Mouse (Mus musculus): ENCODE results near the gene Nfib.

Gene Nfib

GRCm38 (mm10) chr4:82593681-82594666, 111.6 kb downstream of the Nfib start:
- no peak for TF ChIP-seq GATA4 (IDR thresholded peaks at IDR 0.05; ENCODE audit: insufficient replicate concordance, low read length)

DNA sequence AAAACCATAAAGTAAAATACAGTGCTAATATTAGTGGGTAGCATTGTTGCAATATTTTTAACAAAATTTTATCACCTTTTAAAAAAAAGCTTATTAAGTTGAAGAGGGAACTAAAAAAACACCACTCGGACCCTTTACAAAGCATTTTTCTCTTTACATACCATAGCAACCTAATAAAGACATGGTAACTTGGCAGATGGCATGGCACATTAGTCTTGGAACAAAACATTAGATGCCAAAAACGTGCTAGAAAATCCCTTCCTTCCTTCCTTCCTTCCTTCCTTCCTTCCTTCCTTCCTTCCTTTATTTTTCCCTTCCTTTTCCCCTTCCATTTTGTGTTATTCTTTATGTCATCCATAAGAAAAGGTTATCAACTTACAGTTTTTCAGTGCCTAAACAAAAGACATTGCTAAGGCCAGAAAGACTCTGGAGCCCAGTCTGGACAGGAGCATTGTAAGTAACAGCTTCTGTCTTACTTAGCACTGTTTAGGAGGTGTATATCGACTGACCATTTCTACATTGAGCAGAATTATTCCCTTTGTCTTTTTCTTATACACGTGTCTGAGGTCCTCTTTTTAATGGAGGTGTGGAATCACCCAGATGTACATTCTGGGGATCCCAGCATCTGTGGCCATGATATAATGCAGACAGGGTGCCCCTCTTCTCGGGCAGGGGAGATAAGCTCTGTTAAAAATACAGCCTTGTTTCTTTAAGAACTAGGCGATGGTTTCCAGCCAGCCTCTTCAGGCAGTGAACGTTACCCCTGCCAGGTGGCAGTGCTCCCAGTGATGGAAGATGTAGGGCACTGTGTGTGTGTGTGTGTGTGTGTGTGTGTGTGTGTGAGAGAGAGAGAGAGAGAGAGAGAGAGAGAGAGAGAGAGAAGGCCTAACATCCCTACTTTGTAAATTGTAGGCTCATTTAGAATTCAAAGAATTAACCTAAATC, 113.2 kb downstream of the Nfib start:
- no peak for TF ChIP-seq GATA4 (IDR thresholded peaks at IDR 0.05; ENCODE audit: insufficient replicate concordance, low read length)

DNA sequence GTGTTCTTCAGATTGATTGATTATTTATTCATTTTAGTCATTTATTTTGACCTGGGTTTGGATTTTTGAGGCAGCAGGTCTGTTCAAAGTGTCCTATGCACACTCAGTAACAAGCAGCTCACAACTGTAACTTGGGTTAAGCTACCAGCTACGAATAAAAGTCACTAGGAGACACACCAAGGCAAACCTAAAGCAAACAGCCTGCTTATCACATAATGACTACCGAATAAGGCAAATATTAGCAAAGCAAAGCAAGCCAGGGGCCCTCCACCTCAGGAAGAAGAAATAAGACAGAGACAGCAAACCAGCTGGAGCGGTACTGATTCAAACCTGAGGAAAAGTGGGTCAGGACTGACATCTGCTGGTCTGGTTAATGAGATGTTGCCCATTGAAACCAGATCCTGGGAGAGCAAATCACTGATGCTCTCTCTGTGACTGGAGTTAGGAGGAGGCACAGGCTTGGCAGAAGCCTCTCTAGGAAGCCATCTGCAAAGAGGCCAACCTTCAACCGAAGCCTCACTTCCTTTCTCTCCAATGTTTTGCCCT, 116.1 kb downstream of the Nfib start:
- TF ChIP-seq GATA4 (IDR thresholded peaks at IDR 0.05; ENCODE audit: insufficient replicate concordance, low read length): no peak

DNA sequence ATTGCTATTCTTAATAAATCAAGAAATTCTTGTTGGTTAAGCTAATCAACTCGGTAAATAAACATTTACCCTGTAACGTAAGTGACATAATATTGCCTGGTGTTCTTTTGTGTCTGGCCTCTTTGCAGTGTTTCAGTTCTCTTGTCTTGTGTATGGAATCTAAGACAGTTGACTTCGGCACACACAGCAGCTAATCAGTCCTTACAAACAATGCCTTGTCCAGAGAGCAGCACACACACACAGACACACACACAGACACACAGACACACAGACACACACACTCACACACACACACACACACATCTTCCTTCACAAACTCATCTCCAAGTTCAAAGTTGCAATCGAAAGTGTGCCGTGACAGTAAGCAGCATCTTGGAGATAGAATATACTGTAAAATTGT, 116.8 kb downstream of the Nfib start:
- TF ChIP-seq GATA4 (IDR thresholded peaks at IDR 0.05; ENCODE audit: insufficient replicate concordance, low read length): no peak

- no peak for TF ChIP-seq GATA4 (IDR thresholded peaks at IDR 0.05; ENCODE audit: insufficient replicate concordance, low read length)
Measured at GRCm38 (mm10) chr4:82587146-82587870, 118.2 kb downstream of the Nfib start.

GRCm38 (mm10) chr4:82586637-82587036, 118.9 kb downstream of the Nfib start:
- TF ChIP-seq GATA4 (IDR thresholded peaks at IDR 0.05; ENCODE audit: insufficient replicate concordance, low read length): no peak

GRCm38 (mm10) chr4:82585536-82585935, 120.0 kb downstream of the Nfib start:
- no peak for TF ChIP-seq GATA4 (IDR thresholded peaks at IDR 0.05; ENCODE audit: insufficient replicate concordance, low read length)

DNA sequence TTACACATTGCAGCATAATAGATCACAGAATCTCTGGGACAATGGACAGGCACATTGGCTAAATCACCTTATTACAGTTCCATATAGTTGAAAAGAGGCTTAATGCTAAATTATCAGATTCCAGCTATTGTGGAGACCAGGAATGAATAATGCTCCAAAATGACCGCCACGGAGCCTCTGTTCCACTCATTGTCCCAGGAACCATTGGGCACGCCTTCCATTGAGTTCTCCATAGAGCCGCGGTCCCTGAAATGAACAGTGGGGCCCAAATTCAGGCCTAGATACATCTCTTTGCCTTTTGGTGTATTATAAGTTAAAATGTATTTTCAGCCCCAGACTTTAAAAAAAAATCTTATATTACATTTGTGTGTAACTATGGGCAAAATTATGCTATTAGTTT, 120.5 kb downstream of the Nfib start:
- no peak for TF ChIP-seq GATA4 (IDR thresholded peaks at IDR 0.05; ENCODE audit: insufficient replicate concordance, low read length)

- no peak for TF ChIP-seq GATA4 (IDR thresholded peaks at IDR 0.05; ENCODE audit: insufficient replicate concordance, low read length)
Measured at GRCm38 (mm10) chr4:82584548-82584947, 121.0 kb downstream of the Nfib start.

- no peak for TF ChIP-seq GATA4 (IDR thresholded peaks at IDR 0.05; ENCODE audit: insufficient replicate concordance, low read length)
Measured at GRCm38 (mm10) chr4:82573291-82573605, 132.3 kb downstream of the Nfib start.

DNA sequence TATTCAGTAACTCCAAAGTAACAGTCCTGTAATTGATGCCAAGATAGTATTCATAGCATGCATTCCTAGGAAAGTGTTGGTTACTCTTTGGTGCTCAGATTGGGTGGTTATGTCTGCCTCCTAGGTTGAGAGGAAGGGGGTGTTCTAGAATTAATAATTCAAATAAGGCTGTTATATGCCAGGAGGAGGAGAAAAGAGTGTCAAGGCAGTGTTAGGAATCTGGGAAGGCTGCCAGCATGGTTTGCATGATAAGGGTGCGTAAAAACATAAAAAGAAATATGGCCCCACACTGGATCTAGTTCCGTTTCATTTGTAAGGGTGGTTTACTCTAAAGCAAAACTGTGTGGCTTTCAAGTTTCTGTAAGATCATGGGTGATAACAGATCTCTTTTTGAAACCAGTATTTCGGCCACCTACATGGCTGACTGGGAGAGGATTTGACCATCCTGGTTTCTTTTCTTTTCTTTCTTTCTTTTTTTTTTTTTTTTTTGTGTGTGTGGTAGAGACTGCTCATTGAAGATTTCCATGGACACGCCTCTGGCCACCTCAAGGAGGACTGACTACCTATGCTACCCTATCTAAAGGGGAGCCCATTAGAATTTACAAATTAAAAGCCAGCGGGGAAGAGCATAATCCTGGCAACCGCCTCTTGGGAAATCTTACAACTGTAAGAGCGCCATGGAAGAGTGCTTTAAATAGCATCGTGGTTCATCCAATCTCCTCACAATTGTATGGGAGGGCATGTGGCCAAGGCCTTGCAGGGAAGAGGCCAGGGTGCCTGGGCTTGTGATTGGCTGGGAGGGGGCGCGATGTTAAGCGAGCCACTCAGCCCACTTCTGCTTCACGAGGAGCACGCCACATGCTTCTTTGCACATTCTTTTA, 132.9 kb downstream of the Nfib start:
- TF ChIP-seq GATA4 (IDR thresholded peaks at IDR 0.05; ENCODE audit: insufficient replicate concordance, low read length): no peak

DNA sequence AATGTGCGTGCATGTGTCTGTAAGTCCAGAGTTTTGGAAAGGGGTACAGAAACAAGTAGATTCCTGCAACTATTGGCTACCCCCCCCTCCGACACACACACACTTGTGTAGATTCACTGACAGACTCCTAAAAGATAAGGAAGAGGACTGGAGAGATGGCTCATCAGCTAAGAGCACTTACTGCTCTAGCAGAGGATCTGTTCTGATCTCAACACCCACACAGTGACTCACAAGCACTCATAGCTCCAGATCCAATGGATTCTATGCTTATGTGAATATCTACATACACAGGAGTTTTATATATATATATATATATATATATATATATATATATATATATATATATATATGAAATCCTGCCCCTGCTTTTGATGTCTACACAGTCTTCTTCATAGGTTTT, 146.7 kb downstream of the Nfib start:
- no peak for TF ChIP-seq GATA4 (IDR thresholded peaks at IDR 0.05; ENCODE audit: insufficient replicate concordance, low read length)

DNA sequence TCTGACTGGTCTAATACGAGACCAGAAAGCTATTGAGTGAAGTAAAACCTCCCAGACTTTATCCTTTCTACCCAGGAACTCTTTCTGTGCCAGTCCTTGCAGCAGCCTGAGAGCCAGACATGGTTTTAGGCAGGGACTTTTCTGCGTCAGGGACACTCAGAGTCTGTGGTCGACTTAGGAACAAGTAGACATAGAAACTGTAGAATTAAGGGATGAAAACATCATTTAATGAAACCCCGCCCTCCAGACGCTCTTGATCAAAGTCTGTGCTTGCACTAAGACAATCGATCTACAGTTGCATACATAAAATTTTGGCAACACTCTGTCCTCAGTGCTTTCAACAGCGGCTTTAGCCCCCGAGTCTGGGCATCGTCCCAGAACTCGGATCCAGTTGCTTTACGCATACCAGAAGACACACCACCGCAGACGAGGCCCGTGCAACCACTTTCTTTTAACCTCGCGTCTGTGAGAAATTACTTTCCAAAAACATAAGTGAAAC, 149.8 kb downstream of the Nfib start:
- no peak for TF ChIP-seq GATA4 (IDR thresholded peaks at IDR 0.05; ENCODE audit: insufficient replicate concordance, low read length)

DNA sequence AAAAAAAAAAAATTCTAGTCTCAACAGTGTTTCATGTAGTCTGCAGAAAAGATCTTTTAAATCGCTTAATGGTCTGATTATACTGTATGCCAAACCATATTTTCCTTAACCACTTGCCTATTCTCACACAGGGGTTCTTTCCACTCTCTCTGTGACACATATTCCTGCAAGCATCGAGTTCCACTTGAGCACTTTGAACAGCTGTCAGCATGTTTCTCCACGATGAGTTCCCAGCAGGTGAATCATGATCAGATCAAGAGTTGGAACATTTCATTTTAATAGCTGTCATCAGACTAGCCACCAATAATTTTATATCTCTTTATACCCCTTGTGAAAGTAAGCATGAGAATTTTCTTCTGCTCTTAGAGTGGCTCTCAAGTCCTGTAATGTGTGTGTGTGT, 151.9 kb downstream of the Nfib start:
- TF ChIP-seq GATA4 (IDR thresholded peaks at IDR 0.05; ENCODE audit: insufficient replicate concordance, low read length): no peak
